Mouse (Mus musculus) WW6 (cell line): ENCODE data around the gene Pard3b.
A peak's percentile ranks its signal among the peaks of the same experiment; 100 is the strongest.

Source experiments
- DNase-seq: peaks from one replicate; pipeline ENCODE4 v3.0.0-alpha.2; 2013; ENCODE audit warnings: low read depth, low spot score

Gene Pard3b

DNA sequence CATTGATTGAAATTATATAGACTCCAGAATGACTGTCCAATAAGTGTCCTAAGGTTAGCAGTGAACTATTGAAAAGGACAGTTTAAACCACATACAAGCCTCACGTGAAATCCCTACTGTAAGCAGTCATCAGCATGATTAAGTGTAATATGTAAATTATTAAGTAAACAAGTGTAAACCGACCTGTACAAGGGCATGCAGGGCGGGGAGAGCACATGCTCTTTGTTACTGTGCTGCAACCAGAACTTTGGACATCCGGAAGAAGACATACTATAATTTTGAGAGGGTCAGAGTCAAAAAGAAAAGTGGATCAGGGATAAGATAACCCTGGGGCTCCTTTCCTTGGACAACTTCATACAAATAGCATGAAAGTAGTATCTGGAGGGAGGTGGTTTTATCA, 749.4 kb downstream of the Pard3b start:
- no peak for DNase-seq

GRCm38 (mm10) chr1:62392863-62393262, 754.2 kb downstream of the Pard3b start:
- DNase-seq = no peak

DNA sequence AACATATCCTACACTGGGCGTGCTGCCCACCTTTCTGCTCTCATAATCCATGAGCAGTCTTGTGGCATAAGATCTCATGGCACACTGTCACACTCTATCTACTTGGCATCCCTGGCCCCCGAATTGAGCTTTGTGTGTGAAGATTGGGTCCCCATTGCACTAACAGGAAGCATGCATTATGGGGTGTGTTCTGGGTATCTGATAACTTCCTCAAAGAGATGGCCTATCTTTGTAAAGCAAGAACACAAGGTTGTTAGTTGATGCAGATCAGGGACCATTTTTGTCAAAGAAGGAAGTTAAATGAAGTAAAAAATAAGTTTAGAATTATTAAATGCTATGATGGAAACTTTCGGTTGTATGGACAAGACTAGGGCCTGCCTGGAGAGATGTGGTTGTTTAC, 755.9 kb downstream of the Pard3b start:
- no peak for DNase-seq

DNA sequence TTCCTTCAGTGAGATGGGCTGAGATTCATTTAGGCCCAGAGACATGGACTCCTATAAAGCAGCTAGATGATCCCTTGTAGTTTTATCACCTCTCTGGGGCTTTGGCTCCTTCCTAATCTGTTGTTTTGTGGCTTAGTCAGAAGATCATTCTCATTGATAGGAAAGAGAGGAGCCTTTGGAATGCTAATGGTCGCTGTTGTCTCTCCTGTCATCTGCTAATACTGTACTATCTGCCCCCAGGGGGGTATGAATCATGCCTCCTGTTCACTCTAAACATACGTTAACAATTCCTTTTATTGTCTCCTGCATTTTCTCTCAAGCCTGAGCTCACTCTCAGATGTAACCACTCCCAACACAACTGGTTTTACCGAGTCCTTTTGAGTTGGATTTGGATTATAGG, 759.6 kb downstream of the Pard3b start:
- DNase-seq = peak; percentile 50

DNA sequence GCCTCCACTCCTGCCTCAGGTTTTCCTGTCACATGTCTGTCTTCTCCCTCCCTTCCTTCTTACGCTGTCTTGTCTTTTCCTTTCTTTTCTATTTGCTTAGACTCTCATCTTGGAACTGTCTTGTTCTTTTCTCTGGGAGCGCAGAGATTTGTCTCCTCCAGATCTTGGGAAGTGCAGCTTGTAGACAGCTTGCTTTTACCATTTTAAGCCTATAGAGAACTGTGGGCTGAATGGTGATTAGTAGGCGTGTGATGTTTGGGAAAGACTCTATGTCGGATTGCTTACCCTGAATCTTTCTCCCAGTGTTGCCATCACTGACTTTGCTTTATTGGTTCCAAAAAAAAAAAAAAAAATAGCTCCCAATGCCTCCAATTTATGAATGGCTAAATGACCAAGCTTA, 760.1 kb downstream of the Pard3b start:
- no peak for DNase-seq

- DNase-seq = no peak
Observed at GRCm38 (mm10) chr1:62405061-62405460, 766.4 kb downstream of the Pard3b start.

DNA sequence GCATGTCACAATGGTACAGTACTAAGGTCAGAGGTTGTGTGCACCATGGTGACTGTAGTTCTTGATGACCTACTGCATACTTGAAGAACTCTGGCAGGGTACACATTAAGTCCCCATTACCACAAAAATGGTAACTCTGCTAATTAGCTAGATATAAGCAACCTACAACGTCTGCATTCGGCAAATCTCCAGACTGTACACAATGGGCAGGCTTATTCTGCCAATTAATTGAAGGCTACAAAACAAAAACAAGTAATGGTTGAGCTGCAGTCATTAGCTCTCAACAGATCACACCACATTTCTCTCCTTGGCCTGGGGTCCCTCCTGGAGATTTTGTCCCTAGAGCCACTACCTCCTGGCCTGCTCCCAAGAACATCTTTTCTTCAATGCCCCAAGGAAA, 772.7 kb downstream of the Pard3b start:
- DNase-seq = no peak

- no peak for DNase-seq
Observed at GRCm38 (mm10) chr1:62412019-62412418, 773.4 kb downstream of the Pard3b start.

GRCm38 (mm10) chr1:62412988-62413387, 774.4 kb downstream of the Pard3b start:
- no peak for DNase-seq

DNA sequence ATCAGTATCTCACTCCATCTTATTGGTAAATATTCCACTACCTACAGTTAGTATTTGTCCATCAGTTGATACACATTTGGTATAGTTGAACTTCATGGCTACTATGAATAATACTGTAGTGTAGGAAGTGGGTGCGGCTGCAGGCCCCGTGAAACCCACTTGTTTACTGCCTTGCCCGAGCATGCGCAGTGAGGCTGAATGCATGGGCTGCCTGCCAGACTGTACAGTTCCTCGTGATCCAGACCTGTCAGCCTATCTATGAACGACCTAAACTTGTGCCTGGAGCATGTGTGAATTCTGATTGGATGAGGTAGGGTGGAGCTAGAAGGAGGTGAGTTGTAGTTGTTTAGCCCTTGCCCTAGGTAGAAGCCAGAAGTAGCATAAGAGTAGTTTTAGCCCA, 775.9 kb downstream of the Pard3b start:
- no peak for DNase-seq

GRCm38 (mm10) chr1:62416627-62417374, 778.2 kb downstream of the Pard3b start:
- no peak for DNase-seq

- DNase-seq = no peak
Observed at GRCm38 (mm10) chr1:62422896-62423650, 784.4 kb downstream of the Pard3b start.

GRCm38 (mm10) chr1:62425369-62425768, 786.7 kb downstream of the Pard3b start:
- no peak for DNase-seq

DNA sequence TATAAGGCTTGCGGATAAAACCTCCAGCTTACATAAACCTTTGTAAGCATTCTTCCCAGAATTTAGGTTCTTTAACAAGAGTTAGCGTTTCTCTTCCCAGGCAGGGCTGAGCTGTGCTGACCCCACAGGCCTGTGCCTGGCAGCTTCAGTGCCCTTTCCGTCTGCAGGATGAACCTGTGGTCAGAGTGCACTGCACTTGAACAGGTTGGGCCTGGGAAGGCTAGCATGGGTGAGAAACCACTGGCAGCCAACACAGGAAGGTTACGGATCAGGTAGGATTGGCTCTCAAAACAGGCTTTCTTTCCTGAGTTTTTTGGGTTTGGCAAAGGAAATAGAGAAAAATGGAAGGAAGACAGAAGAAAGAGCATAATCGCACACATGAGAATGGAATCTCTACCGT, 790.1 kb downstream of the Pard3b start:
- DNase-seq = no peak

DNA sequence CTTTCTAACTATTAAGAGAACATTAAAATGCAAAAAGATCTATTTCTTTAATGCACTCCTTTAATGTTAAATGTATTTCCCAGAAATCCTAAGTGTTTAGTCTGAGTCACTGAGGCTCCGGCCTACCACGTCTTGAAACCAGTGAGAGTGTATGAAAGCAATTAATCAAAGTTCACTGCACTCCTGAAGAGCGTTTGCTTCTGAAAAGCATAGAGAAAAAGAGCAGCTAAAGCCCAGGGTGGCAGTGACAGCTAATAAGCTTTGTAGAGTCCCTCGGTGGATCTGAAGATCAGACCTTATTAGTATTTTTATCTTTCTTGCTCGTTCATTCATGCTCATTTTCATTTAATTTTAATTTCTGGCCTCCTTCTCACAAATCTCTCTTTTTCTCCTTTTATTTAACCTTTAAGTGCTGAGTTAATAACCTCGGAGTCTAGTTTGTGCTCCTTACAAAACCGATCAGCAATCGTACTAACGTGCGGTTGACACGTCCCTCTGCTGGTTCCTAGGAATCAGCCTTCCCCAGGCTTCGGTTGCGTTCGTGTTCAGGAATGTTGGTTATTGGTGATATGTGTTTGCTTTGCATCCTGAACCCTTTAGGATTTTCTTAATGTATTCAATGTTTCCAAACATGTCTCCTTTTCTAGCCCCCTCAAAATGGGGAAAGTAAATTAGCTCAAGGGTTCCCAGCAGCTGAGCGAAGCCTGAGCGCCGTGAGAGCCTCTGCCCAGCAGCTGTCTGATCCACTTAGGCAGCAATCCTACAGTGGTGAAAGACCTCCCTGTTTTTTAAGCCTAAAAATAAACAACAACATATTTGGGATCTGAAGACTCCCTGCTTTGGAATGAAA, 790.9 kb downstream of the Pard3b start:
- DNase-seq = no peak

DNA sequence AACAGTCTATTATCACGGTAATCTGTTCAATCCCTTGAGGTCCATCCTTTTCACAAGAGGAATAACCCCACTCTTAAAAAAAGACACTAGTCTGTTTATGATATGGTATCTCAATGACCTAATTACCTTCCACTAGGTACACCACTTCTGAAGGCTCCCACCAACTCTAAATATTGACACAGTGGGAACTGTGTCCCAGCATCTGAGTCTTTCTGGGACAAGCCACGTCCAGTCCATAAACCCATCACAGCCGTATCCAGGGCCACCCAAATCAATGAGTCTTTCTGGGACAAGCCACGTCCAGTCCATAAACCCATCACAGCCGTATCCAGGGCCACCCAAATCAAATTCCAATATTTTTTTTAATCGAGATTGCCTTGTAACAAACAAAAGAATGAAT, 792.4 kb downstream of the Pard3b start:
- no peak for DNase-seq

GRCm38 (mm10) chr1:62433891-62434290, 795.3 kb downstream of the Pard3b start:
- DNase-seq = no peak

- DNase-seq = no peak
Observed at GRCm38 (mm10) chr1:62435844-62436243, 797.2 kb downstream of the Pard3b start.

- no peak for DNase-seq
Observed at GRCm38 (mm10) chr1:62436304-62436703, 797.7 kb downstream of the Pard3b start.

DNA sequence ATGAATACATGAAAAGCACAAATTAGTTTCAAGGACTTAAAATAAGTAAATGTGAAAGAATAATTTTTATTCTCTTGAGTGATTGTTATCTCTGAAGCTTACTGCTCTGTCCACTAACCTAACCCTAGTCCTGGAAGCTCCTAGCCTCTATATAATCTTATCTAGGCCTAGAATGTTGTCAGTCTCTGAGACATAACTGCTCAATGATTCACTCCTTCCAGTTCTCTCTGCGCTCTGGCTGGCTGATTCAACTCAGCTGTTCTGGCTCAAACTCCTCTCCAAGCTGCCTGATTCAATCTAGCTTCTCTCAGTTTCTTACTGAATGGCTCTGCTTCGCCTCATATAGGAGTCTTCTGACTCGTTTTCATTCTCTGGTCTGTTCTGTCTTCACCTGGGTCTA, 798.9 kb downstream of the Pard3b start:
- no peak for DNase-seq

GRCm38 (mm10) chr1:62444406-62444805, 805.8 kb downstream of the Pard3b start:
- no peak for DNase-seq

GRCm38 (mm10) chr1:62446818-62447217, 808.2 kb downstream of the Pard3b start:
- DNase-seq = no peak
